Mouse (Mus musculus) spleen, adult 2 months (tissue): ENCODE results near the gene Ppp2r5a.

Experiments used
- CTCF ChIP-seq: fragments of 200-500 bp; IDR thresholded peaks from 2 replicates; pipeline ENCODE4 v1.5.1; 2011; ENCODE audit warnings: mild to moderate bottlenecking, inconsistent platforms; ENCODE audit not compliant: insufficient read depth, insufficient read length, insufficient replicate concordance; ENCODE audit errors: extremely low read depth
- POLR2A ChIP-seq: fragments of 200-500 bp; IDR thresholded peaks from 2 replicates; pipeline ENCODE4 v1.6.1; 2011; ENCODE audit warnings: low read depth, low read length, inconsistent platforms

- TF ChIP-seq POLR2A (no peak), CTCF (no peak)
Observed at GRCm38 (mm10) chr1:191430121-191430520, 27.0 kb upstream of the Ppp2r5a start.
